Mouse (Mus musculus) testis, adult 2 months (tissue): Measurements from ENCODE around the gene Bag6.

Source experiments
- CTCF ChIP-seq: fragments of 200-500 bp; IDR thresholded peaks from 2 replicates; pipeline ENCODE4 v1.5.1; 2012; ENCODE audit warnings: low read depth, mild to moderate bottlenecking, inconsistent platforms, low read length, moderate library complexity; ENCODE audit not compliant: control insufficient read depth, insufficient read depth, insufficient replicate concordance
- POLR2A ChIP-seq: fragments of 200-500 bp; IDR thresholded peaks from 2 replicates; pipeline ENCODE4 v1.6.1; 2012; ENCODE audit warnings: low read depth, mild to moderate bottlenecking, inconsistent platforms, low read length, moderate library complexity; ENCODE audit not compliant: control insufficient read depth

DNA sequence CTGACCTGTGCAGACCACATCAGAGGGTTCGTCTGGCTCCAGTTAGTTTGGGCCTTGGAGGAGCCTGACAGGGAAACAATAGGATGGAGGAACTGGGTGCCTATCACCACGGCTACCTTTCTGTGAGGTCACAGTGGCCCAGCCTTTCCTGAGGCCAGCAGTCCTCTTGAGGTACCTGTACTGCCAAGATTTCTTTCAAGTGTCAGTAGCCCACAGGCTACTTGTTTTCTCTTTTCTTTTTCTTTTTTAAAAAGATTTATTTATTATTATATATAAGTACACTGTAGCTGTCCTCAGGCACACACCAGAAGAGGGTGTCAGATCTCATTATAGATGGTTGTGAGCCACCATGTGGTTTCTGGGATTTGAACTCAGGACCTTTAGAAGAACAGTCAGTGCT, 41.0 kb downstream of the Bag6 start, which contains the start of gene Aif1:
- TF ChIP-seq POLR2A (no peak), CTCF (no peak)
